Mouse (Mus musculus) urinary bladder, postnatal 36 days (tissue): ENCODE measurements around the gene Lao1.

Experiments
- DNase-seq, 2 experiments: peaks; one replicate each; pipeline ENCODE4 v3.0.0; 2022; ENCODE audit warnings: low spot score in 2 of 2, mixed read lengths in 1 of 2

The Lao1 gene

GRCm38 (mm10) chr4:119014997-119015396 is 53.6 kb downstream of the Lao1 start:
- no peak for DNase-seq

GRCm38 (mm10) chr4:119015557-119015956 is 54.2 kb downstream of the Lao1 start:
- DNase-seq = no peak

GRCm38 (mm10) chr4:119017078-119017477 is 55.7 kb downstream of the Lao1 start:
- DNase-seq = no peak
